Mouse (Mus musculus) bone marrow, adult 2 months (tissue): Measurements from ENCODE around the gene Bpifb5.
"Not testable (repeated sequence)": the region's sequence is repeated elsewhere in the genome, so short reads cannot be mapped to it uniquely, and the experiment has no call there.

Experiments used
- CTCF ChIP-seq: fragments of 200-500 bp; IDR thresholded peaks from 2 replicates; pipeline ENCODE4 v1.5.1; 2011; ENCODE audit warnings: low read length, control low read depth; ENCODE audit not compliant: control insufficient read depth, insufficient read depth
- POLR2A ChIP-seq: fragments of 200-500 bp; IDR thresholded peaks from 2 replicates; pipeline ENCODE4 v1.6.1; 2011; ENCODE audit warnings: low read depth, mild to moderate bottlenecking, control low read depth, low read length, borderline replicate concordance; ENCODE audit not compliant: control insufficient read depth

DNA sequence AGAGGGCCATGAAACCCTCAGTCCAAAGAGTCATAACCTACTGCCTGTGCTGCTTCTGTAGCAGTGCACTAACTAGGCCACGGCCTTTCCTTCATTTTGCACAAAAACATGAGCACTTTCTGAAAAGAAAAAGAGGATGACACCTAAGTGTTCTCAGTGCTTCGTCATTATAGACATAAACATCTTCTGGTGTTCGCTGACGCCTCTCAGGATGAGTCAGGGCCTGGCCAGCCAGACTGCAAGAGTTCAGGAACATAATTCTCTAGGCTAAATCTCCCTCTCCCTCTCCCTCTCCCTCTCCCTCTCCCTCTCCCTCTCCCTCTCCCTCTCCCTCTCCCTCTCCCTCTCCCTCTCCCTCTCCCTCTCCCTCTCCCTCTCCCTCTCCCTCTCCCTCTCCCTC is 40.5 kb upstream of the Bpifb5 start:
- TF ChIP-seq CTCF, POLR2A: not testable (repeated sequence)
